Mouse (Mus musculus) liver, postnatal 0 days (tissue): ENCODE data around the gene Fxyd3.

Experiments used
- CTCF ChIP-seq: sonication (generic); IDR thresholded peaks from 2 replicates; pipeline ENCODE4 v1.5.1; 2016; ENCODE audit warnings: antibody characterized with exemption, low read depth
- EP300 ChIP-seq: IDR thresholded peaks from 2 replicates; pipeline ENCODE4 v1.6.1; 2016; ENCODE audit warnings: antibody characterized with exemption, low read depth, mild to moderate bottlenecking

- TF ChIP-seq CTCF (no peak), EP300 (no peak)
These were observed 1.8 kb downstream of the Fxyd3 start for GRCm38 (mm10) chr7:31074713-31075069.
